Mouse (Mus musculus) induced T-regulatory cell, adult 2 months (primary cell): ENCODE results near the gene Zfp408.
A peak's percentile ranks its signal among the peaks of the same experiment; 100 is the strongest.

Experiments used
- DNase-seq: peaks from one replicate; pipeline ENCODE4 v3.0.0-alpha.2; 2012; ENCODE audit warnings: low read depth

Zfp408 gene

GRCm38 (mm10) chr2:91602389-91602788, 47.2 kb downstream of the Zfp408 start:
- DNase-seq: peak; percentile 41

GRCm38 (mm10) chr2:91600475-91600874, 49.1 kb downstream of the Zfp408 start:
- no peak for DNase-seq
